Comparison of ENCODE assay signal across 36 mouse cellular contexts in genomic region chr5:133757817-133758216, GRCm38 (mm10).
DNase-seq lines count a peak whose midpoint lies in the region; ATAC-seq lines count a peak whose summit lies in the region.
"Had no signal": no experiment of that assay in that cellular context is flagged by ENCODE, and none has a peak within 500 bp of the region (broad histone marks: within the 10 kb centered on the region; RNA-seq: fewer than 3 reads in every experiment).

No protein-coding gene starts in this region.

- H3K9ac ChIP-seq in intestine, embryonic 16.5 days (ENCODE audit: low read depth, low read length), result no peak overlapping the region
- H3K9ac ChIP-seq: embryonic facial prominence, embryonic 15.5 days; forebrain, embryonic 13.5 days; hindbrain, embryonic 12.5 days; intestine, embryonic 15.5 days; limb, embryonic 12.5 days; liver, embryonic 15.5 days; lung, embryonic 14.5 days; neural tube, embryonic 15.5 days had no signal

- DNase-seq in frontal cortex, postnatal 25 days (ENCODE audit: low spot score in 2 of 2), result no peak
- peak; percentile 66 for DNase-seq in right cerebral cortex, adult 18-20 months
- DNase-seq in right cerebral cortex, postnatal 4 days, result no peak
- peak; percentile 2 for DNase-seq in adrenal gland, postnatal 10 days
- peak; percentile 82 for DNase-seq in brain, adult 2 months (ENCODE audit: low read depth, low spot score)
- DNase-seq in urinary bladder, postnatal 25 days (ENCODE audit: low spot score), result no peak
- DNase-seq: cerebellum, adult 2 months; cerebellum, postnatal 14 days; gastrocnemius, postnatal 14 days; heart, adult 11 months; heart, postnatal 36 days; kidney, adult 8-10 months; kidney, postnatal 4 days; lung, embryonic 14.5 days; lung, postnatal 14 days; midbrain, embryonic 14.5 days; retina, postnatal 1 day; spleen, adult 18-20 months; thymus, adult 18-20 months; thymus, postnatal 25 days had no signal

- no peak overlapping the region for H3K4me3 ChIP-seq in intestine, embryonic 16.5 days (ENCODE audit: low read length)
- H3K4me3 ChIP-seq: embryonic facial prominence, embryonic 10.5 days; embryonic facial prominence, embryonic 15.5 days; forebrain, embryonic 13.5 days; hindbrain, embryonic 12.5 days; intestine, embryonic 15.5 days; limb, embryonic 12.5 days; liver, embryonic 15.5 days; neural tube, embryonic 15.5 days had no signal

- peak; percentile 86 for ATAC-seq in frontal cortex, adult (ENCODE audit: low TSS enrichment)
- no peak for ATAC-seq in intestine, embryonic 16.5 days
- ATAC-seq: activated CD4-positive, CD25-positive, alpha-beta regulatory T cell, adult 4 months; CD4-positive, CD25-positive, alpha-beta regulatory T cell, adult 4 months; forebrain, embryonic 13.5 days; hindbrain, postnatal 0 days; intestine, embryonic 15.5 days had no signal

- H3K27ac ChIP-seq in intestine, embryonic 16.5 days (ENCODE audit: low read length), result no peak overlapping the region
- H3K27ac ChIP-seq: embryonic facial prominence, embryonic 10.5 days; embryonic facial prominence, embryonic 15.5 days; forebrain, embryonic 13.5 days; hindbrain, embryonic 12.5 days; hindbrain, postnatal 0 days; intestine, embryonic 15.5 days; kidney, postnatal 0 days; limb, embryonic 12.5 days; liver, embryonic 15.5 days; neural tube, embryonic 15.5 days; stomach, postnatal 0 days had no signal

- no peaks in the 10 kb centered on the region for H3K4me1 ChIP-seq in intestine, embryonic 16.5 days (ENCODE audit: control insufficient read depth, insufficient read depth, low read length)
- H3K4me1 ChIP-seq: embryonic facial prominence, embryonic 15.5 days; intestine, embryonic 15.5 days; liver, embryonic 15.5 days had no signal

- no peaks in the 10 kb centered on the region for H3K9me3 ChIP-seq in intestine, embryonic 16.5 days (ENCODE audit: control insufficient read depth, low read length)
- H3K9me3 ChIP-seq: embryonic facial prominence, embryonic 10.5 days; embryonic facial prominence, embryonic 15.5 days; forebrain, embryonic 13.5 days; hindbrain, embryonic 12.5 days; intestine, embryonic 15.5 days; limb, embryonic 12.5 days; liver, embryonic 15.5 days; neural tube, embryonic 15.5 days had no signal

- no peaks in the 10 kb centered on the region for H3K27me3 ChIP-seq in intestine, embryonic 16.5 days (replicated peaks; ENCODE audit: control insufficient read depth, insufficient read depth, low read length)
- H3K27me3 ChIP-seq: embryonic facial prominence, embryonic 15.5 days; forebrain, embryonic 13.5 days; hindbrain, embryonic 12.5 days; intestine, embryonic 15.5 days; limb, embryonic 12.5 days; liver, embryonic 15.5 days; neural tube, embryonic 15.5 days had no signal

- no peaks in the 10 kb centered on the region for H3K36me3 ChIP-seq in intestine, embryonic 16.5 days (ENCODE audit: control insufficient read depth, insufficient read depth, low read length)
- H3K36me3 ChIP-seq: embryonic facial prominence, embryonic 10.5 days; embryonic facial prominence, embryonic 15.5 days; hindbrain, embryonic 12.5 days; intestine, embryonic 15.5 days; limb, embryonic 12.5 days; liver, embryonic 15.5 days; neural tube, embryonic 15.5 days had no signal

- no peak overlapping the region for H3K4me2 ChIP-seq in intestine, embryonic 16.5 days (ENCODE audit: low read depth, low read length)
- H3K4me2 ChIP-seq: embryonic facial prominence, embryonic 15.5 days; forebrain, embryonic 13.5 days; heart, embryonic 11.5 days; hindbrain, embryonic 12.5 days; intestine, embryonic 15.5 days; limb, embryonic 12.5 days; liver, embryonic 15.5 days; lung, embryonic 14.5 days; neural tube, embryonic 15.5 days had no signal

- 90% methylated on average over 2 of the region's 2 CpGs for WGBS in intestine, embryonic 16.5 days

Comparison
In these comparisons a context has a peak if more than half of its experiments do, and no peak if none do; other contexts are left out.
1. DNase-seq: peak in right cerebral cortex, adult 18-20 months (single experiment), adrenal gland, postnatal 10 days (single experiment) and brain, adult 2 months (single experiment); none in frontal cortex, postnatal 25 days (0 of 2), right cerebral cortex, postnatal 4 days (single experiment) and urinary bladder, postnatal 25 days (single experiment).